Mouse (Mus musculus): ENCODE results near the gene Pigw.

Gene Pigw

GRCm38 (mm10) chr11:84879772-84880464 is at the start of gene Pigw, which contains the start of gene Myo19:
Gene Pigw, minus strand, starts transcription at chr11:84880285.
Gene Myo19, plus strand, starts transcription at chr11:84880148.
- DNase-seq = peak; percentile 80 to 83

GRCm38 (mm10) chr11:84920981-84921380 is 40.9 kb upstream of the Pigw start:
- DNase-seq = no peak

- DNase-seq = no peak
Measured at GRCm38 (mm10) chr11:84919951-84920350, 39.9 kb upstream of the Pigw start.

GRCm38 (mm10) chr11:84919276-84919675 is 39.2 kb upstream of the Pigw start:
- peak; percentile 32 to 38 for DNase-seq

- DNase-seq = peak; percentile 74 to 75
Measured at GRCm38 (mm10) chr11:84918425-84918824, 38.3 kb upstream of the Pigw start.

- no peak for DNase-seq
Measured at GRCm38 (mm10) chr11:84916703-84917300, 36.7 kb upstream of the Pigw start.

GRCm38 (mm10) chr11:84916053-84916702 is 36.1 kb upstream of the Pigw start, which contains the start of gene Znhit3:
Gene Znhit3, minus strand, starts transcription at chr11:84916366.
- peak; percentile 72 to 76 for DNase-seq

GRCm38 (mm10) chr11:84914673-84915072 is 34.6 kb upstream of the Pigw start:
- DNase-seq = no peak

GRCm38 (mm10) chr11:84910411-84910810 is 30.3 kb upstream of the Pigw start:
- no peak for DNase-seq

GRCm38 (mm10) chr11:84908480-84908879 is 28.4 kb upstream of the Pigw start:
- DNase-seq = no peak

GRCm38 (mm10) chr11:84907081-84907480 is 27.0 kb upstream of the Pigw start:
- DNase-seq = no peak

- DNase-seq = no peak
Measured at GRCm38 (mm10) chr11:84904597-84905144, 24.6 kb upstream of the Pigw start.

GRCm38 (mm10) chr11:84893113-84893512 is 13.0 kb upstream of the Pigw start:
- no peak for DNase-seq

GRCm38 (mm10) chr11:84891705-84892104 is 11.6 kb upstream of the Pigw start:
- DNase-seq = no peak

GRCm38 (mm10) chr11:84889492-84889891 is 9.4 kb upstream of the Pigw start:
- DNase-seq = no peak

- no peak for DNase-seq
Measured at GRCm38 (mm10) chr11:84888025-84888424, 7.9 kb upstream of the Pigw start.

GRCm38 (mm10) chr11:84886767-84887511 is 6.9 kb upstream of the Pigw start:
- no peak for DNase-seq

- DNase-seq = no peak
Measured at GRCm38 (mm10) chr11:84886236-84886635, 6.2 kb upstream of the Pigw start.

- no peak for DNase-seq
Measured at GRCm38 (mm10) chr11:84885238-84885637, 5.2 kb upstream of the Pigw start.

- DNase-seq = no peak
Measured at GRCm38 (mm10) chr11:84882346-84882745, 2.3 kb upstream of the Pigw start.

- no peak for DNase-seq
Measured at GRCm38 (mm10) chr11:84880971-84881370, 886 bp upstream of the Pigw start.

- no peak for DNase-seq
Measured at GRCm38 (mm10) chr11:84880465-84880961, 428 bp upstream of the Pigw start.
